Mouse (Mus musculus) kidney, postnatal 0 days (tissue): ENCODE measurements around the gene Icam5. TPM values are rescaled to one million over a fixed set of nuclear protein-coding genes. Genes with fewer than 3 reads are reported as not detected.

ENCODE experiments used
- ATAC-seq: fragments of 200-750 bp; cut with Nextera tagmentation; replicated peaks from 2 replicates; pipeline ENCODE4 v1.8.0; 2017; ENCODE audit warnings: low read depth, moderate number of reproducible peaks, moderate TSS enrichment, moderate library complexity; ENCODE audit not compliant: low FRiP score
- DNase-seq: peaks from one replicate; pipeline ENCODE4 v3.0.0-alpha.2; 2016; ENCODE audit warnings: low spot score
- H3K27ac ChIP-seq: fragments of 300-500 bp; sonication (generic); 2 replicates; pipeline ENCODE4 v1.5.1; 2014; ENCODE audit warnings: mild to moderate bottlenecking
- H3K27me3 ChIP-seq: fragments of 300-500 bp; sonication (generic); 2 replicates; pipeline ENCODE4 v1.6.1; 2014; ENCODE audit warnings: low read length, mixed read lengths; ENCODE audit not compliant: insufficient read depth
- H3K36me3 ChIP-seq: fragments of 300-500 bp; sonication (generic); 2 replicates; pipeline ENCODE4 v1.6.1; 2014; ENCODE audit warnings: low read length, mixed read lengths; ENCODE audit not compliant: insufficient read depth
- H3K4me1 ChIP-seq: fragments of 300-500 bp; sonication (generic); replicated peaks from 2 replicates; pipeline ENCODE4 v1.6.1; 2014; ENCODE audit warnings: antibody characterized with exemption, low read length, mixed read lengths; ENCODE audit not compliant: insufficient read depth
- H3K4me2 ChIP-seq: fragments of 300-500 bp; sonication (generic); 2 replicates; pipeline ENCODE4 v1.6.1; 2014; ENCODE audit warnings: mild to moderate bottlenecking, low read length, moderate library complexity, mixed read lengths
- H3K4me3 ChIP-seq: fragments of 300-500 bp; sonication (generic); replicated peaks from 2 replicates; pipeline ENCODE4 v1.5.1; 2014; ENCODE audit warnings: low read depth, low read length
- H3K9ac ChIP-seq: fragments of 300-500 bp; sonication (generic); 2 replicates; pipeline ENCODE4 v1.6.1; 2014; ENCODE audit warnings: low read depth, low read length
- H3K9me3 ChIP-seq: fragments of 300-500 bp; sonication (generic); replicated peaks from 2 replicates; pipeline ENCODE4 v1.6.1; 2016; ENCODE audit warnings: low read length, inconsistent platforms, mixed read lengths
- CTCF ChIP-seq: IDR thresholded peaks from 2 replicates; pipeline ENCODE4 v1.5.1; 2016; ENCODE audit warnings: antibody characterized with exemption, low read depth, mild to moderate bottlenecking, moderate library complexity
- WGBS: fragments of 180-500 bp; shearing (Covaris S2); extraction: QIAGEN DNeasy Blood & Tissue Kit; methylation state at CpG from one replicate; pipeline ENCODE4 v1.1.7; 2014; 5-methylcytosine and 5-hydroxymethylcytosine counted together
- polyA plus RNA-seq: library from polyadenylated mRNA; unstranded; fragments of >200 nt; fragmentation: Nextera tagmentation; extraction: Ambion mirVana; gene quantifications from 2 replicates; pipeline ENCODE4 v1.2.1, GENCODE M21; 2015

The Icam5 gene
- polyA plus RNA-seq, 1 experiment from 2014 or later: 0.21 TPM

GRCm38 (mm10) chr9:21016331-21017176, 15.3 kb upstream of the Icam5 start:
- Histone ChIP-seq H3K9ac (peak overlapping the region; percentile 42; the same call in 1 of the 2 replicates), H3K4me1 (peaks cover 13% of the 10 kb centered on the region; the same call in 1 of the 2 replicates), H3K9me3 (no peaks in the 10 kb centered on the region), H3K36me3 (no peaks in the 10 kb centered on the region), H3K27ac (no peak overlapping the region), H3K27me3 (peaks cover 12% of the 10 kb centered on the region), H3K4me2 (peak overlapping the region; percentile 61), H3K4me3 (peak overlapping the region; percentile 33)
- 4% methylated on average over 17 of the region's 17 CpGs for WGBS
- ATAC-seq (0 out of 2 replicates have a peak, but pooled peaks have one; percentile 25), DNase-seq (no peak)
- no peak for TF ChIP-seq CTCF

DNA sequence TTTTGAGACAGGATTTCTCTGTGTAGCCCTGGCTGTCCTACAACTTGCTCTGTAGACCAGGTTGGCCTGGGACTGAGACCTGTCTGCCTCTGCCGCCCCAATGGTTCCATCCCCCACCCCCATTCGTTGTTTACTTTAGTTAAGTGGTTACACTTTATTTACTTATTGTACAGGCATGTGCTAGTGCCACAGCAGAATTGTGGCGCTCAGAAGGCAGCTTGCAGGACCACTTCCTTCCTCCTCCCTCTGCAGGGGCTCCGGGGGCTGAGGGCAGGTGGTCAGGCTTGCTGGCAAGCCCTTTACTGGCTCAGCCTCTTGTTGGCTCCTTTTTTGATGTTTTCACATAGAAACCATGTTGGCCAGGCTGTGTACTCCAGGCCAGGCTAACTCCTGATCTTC, 14.7 kb upstream of the Icam5 start:
- TF ChIP-seq CTCF: no peak
- whole genome bisulfite sequencing: 30% methylated on average over 4 of the region's 4 CpGs
- DNase-seq: no peak
- no peak for ATAC-seq
- no peaks in the 10 kb centered on the region for H3K36me3 ChIP-seq
- peaks cover 12% of the 10 kb centered on the region for H3K27me3 ChIP-seq
- no peak overlapping the region for H3K9ac ChIP-seq
- H3K27ac ChIP-seq: no peak overlapping the region
- no peak overlapping the region; the same call in 1 of the 2 replicates for H3K4me3 ChIP-seq
- H3K4me1 ChIP-seq: peaks cover 13% of the 10 kb centered on the region; the same call in 1 of the 2 replicates
- no peaks in the 10 kb centered on the region for H3K9me3 ChIP-seq
- peak overlapping the region; percentile 61 for H3K4me2 ChIP-seq

GRCm38 (mm10) chr9:21018600-21018999, 13.3 kb upstream of the Icam5 start:
- H3K4me3 ChIP-seq: no peak overlapping the region
- ATAC-seq (no peak), DNase-seq (no peak)
- no peak for TF ChIP-seq CTCF
- no peaks in the 10 kb centered on the region for H3K9me3 ChIP-seq
- 69% methylated on average over 2 of the region's 2 CpGs for WGBS
- peaks cover 13% of the 10 kb centered on the region; the same call in 1 of the 2 replicates for H3K4me1 ChIP-seq
- H3K27ac ChIP-seq: no peak overlapping the region
- no peaks in the 10 kb centered on the region for H3K36me3 ChIP-seq
- H3K4me2 ChIP-seq: no peak overlapping the region
- H3K27me3 ChIP-seq: peaks cover 12% of the 10 kb centered on the region
- H3K9ac ChIP-seq: no peak overlapping the region

- no peak overlapping the region for H3K4me3 ChIP-seq
- H3K27ac ChIP-seq: no peak overlapping the region
- DNase-seq (no peak), ATAC-seq (no peak)
- H3K27me3 ChIP-seq: peaks cover 9% of the 10 kb centered on the region
- no peaks in the 10 kb centered on the region for H3K9me3 ChIP-seq
- peaks cover 5% of the 10 kb centered on the region; the same call in 1 of the 2 replicates for H3K4me1 ChIP-seq
- no peak overlapping the region for H3K9ac ChIP-seq
- WGBS: 71% methylated on average over 3 of the region's 3 CpGs
- H3K36me3 ChIP-seq: no peaks in the 10 kb centered on the region
- TF ChIP-seq CTCF: no peak
- H3K4me2 ChIP-seq: no peak overlapping the region
These were observed 10.5 kb upstream of the Icam5 start for GRCm38 (mm10) chr9:21021363-21021762.

- no peak for TF ChIP-seq CTCF
- Histone ChIP-seq H3K27me3 (peaks cover 3% of the 10 kb centered on the region), H3K4me2 (no peak overlapping the region), H3K36me3 (no peaks in the 10 kb centered on the region), H3K4me1 (no peaks in the 10 kb centered on the region), H3K9ac (no peak overlapping the region), H3K27ac (no peak overlapping the region), H3K4me3 (no peak overlapping the region), H3K9me3 (no peaks in the 10 kb centered on the region)
- no peak for DNase-seq
- WGBS: 58% methylated on average over 6 of the region's 6 CpGs
- no peak for ATAC-seq
These were observed 9.6 kb upstream of the Icam5 start for GRCm38 (mm10) chr9:21022288-21022687.

- ATAC-seq: no peak
- DNase-seq: no peak
- Histone ChIP-seq H3K9ac (no peak overlapping the region), H3K4me3 (no peak overlapping the region), H3K4me1 (no peaks in the 10 kb centered on the region), H3K27ac (no peak overlapping the region), H3K4me2 (no peak overlapping the region), H3K27me3 (no peaks in the 10 kb centered on the region), H3K36me3 (no peaks in the 10 kb centered on the region), H3K9me3 (no peaks in the 10 kb centered on the region)
- peak; percentile 32; the same call in 1 of the 2 replicates for TF ChIP-seq CTCF
- 85% methylated on average over 1 of the region's 1 CpGs for WGBS
These were observed 9.1 kb upstream of the Icam5 start for GRCm38 (mm10) chr9:21022726-21023125.
